Mouse (Mus musculus): ENCODE measurements at regions not wholly inside any gene's neighbourhood (a gene's known extent, or its start where the extent isn't known, plus 50 kb on each side); places are given as distances from the start of the nearest gene placed in this dataset.
A peak's percentile ranks its signal among the peaks of the same experiment; 100 is the strongest.

DNA sequence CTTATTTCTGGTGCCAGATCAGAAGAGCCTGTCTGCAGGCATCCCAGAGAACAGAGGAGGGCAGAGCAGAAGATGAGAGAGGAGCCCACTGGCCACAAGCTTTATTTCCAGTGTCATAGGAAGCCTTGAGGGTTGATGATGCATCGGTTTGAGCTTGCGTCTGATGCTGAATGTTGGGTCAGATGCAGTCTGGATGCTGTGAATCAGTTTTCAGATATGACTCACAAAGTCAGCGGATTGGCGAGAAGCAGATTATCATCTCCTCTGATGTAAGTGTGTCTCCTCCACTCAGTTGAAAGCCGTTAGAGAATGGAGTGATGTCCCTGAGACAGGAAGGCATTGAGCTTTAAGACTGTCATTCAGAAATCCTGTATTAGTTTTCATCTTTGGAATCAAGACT is 197.3 kb upstream of the Gm6793 start:
- peak; percentile 5 to 7 for DNase-seq (ENCODE audit: low spot score in 2 of 2)

DNA sequence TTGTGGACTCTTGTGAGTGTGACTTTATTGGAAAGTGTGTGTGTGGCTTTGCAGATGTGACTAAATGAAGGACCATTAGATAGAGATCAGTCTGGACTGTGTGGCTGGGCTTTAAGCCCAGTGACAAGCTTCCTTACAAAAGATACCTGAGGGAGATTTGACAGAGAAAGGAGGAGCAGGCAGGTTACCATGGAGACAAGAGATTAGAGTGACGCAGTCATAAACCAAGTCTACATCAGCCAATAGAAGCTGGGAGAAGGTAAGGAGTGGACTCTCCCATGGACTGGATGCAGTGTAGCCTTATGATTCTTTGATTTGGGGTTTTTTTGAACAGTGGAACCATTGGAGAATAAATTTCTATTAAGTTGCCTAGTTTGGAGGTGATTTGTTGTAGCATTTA is 181.6 kb upstream of the Gm6793 start:
- DNase-seq (ENCODE audit: low spot score in 2 of 2) = no peak

- no peak for DNase-seq (ENCODE audit: low spot score in 2 of 2)
Measured at GRCm38 (mm10) chr8:112195880-112196279, 181.0 kb upstream of the Gm6793 start.

- DNase-seq (ENCODE audit: low spot score in 2 of 2) = peak; percentile 38 to 52
Measured at GRCm38 (mm10) chr8:112191846-112192245, 177.0 kb upstream of the Gm6793 start.

- DNase-seq (ENCODE audit: low spot score in 2 of 2) = no peak
Measured at GRCm38 (mm10) chr8:112189698-112190097, 174.9 kb upstream of the Gm6793 start.

GRCm38 (mm10) chr8:112170184-112170583 is 155.3 kb upstream of the Gm6793 start:
- no peak for DNase-seq (ENCODE audit: low spot score in 2 of 2)

GRCm38 (mm10) chr8:112156656-112157055 is 141.8 kb upstream of the Gm6793 start:
- no peak for DNase-seq (ENCODE audit: low spot score in 2 of 2)

- DNase-seq (ENCODE audit: low spot score in 2 of 2) = peak; percentile 7 to 16
Measured at GRCm38 (mm10) chr8:112138924-112139323, 124.1 kb upstream of the Gm6793 start.

- DNase-seq (ENCODE audit: low spot score in 2 of 2) = no peak
Measured at GRCm38 (mm10) chr8:112130196-112130595, 115.4 kb upstream of the Gm6793 start.

- DNase-seq (ENCODE audit: low spot score in 2 of 2) = no peak
Measured at GRCm38 (mm10) chr8:112128833-112129518, 114.1 kb upstream of the Gm6793 start.

DNA sequence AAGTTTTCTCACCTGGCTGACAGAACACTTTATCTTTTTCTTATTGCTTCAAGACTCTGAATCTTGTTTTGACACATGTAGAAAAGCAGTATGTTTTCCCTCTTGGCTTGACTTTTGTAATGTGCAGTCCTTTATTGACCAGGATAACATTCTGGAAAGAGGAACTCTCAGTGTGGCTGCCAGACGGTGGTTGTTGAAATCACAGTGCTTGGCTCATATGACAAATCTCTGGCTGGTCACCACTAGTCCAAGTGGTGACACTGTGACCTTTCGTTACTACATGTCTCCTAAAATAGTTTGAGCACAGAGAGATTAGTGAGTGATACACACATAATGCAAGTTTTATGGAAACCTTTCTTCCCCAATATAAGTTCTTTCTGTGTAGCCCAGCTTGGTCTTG is 97.1 kb upstream of the Gm6793 start:
- no peak for DNase-seq (ENCODE audit: low spot score in 2 of 2)

DNA sequence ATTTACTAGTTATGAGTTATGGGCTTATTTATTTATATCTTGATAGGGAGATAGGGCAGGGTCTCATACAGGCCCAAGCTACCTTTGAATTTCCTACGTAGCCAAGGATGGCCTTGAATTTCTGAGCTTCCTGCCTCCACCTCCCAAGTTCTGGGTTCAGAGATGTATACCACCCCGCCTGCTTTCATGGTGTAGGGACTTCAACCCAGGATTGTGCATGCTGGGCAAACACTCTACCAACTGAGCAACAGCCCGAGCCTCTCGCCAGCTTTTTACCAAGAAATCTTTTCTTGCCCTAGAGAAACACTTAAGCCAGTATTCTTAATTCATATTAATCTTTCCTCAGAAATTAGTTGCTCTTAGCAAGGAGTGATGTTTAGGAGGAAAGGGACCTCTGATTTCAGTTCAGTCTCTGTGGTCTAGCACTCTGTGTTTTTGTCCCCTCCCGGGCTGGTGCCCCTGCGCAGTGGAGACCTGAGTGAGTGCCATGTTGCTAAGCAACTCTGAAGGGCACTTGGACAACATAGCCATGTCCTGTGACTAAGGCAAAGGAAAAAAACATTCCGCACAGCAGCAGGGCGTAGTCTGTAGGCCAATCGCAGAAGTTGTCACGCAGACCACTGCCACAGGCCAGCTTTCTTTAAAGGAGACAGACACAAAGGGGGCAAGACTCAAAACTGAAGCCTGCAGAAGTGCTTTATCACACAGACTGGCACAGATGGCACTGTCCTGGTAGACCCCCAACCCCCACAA is 83.2 kb upstream of the Gm6793 start:
- DNase-seq (ENCODE audit: low spot score in 2 of 2) = peak; percentile 43 to 44

- no peak for DNase-seq (ENCODE audit: low spot score in 2 of 2)
Measured at GRCm38 (mm10) chr8:112094881-112095280, 80.0 kb upstream of the Gm6793 start.

DNA sequence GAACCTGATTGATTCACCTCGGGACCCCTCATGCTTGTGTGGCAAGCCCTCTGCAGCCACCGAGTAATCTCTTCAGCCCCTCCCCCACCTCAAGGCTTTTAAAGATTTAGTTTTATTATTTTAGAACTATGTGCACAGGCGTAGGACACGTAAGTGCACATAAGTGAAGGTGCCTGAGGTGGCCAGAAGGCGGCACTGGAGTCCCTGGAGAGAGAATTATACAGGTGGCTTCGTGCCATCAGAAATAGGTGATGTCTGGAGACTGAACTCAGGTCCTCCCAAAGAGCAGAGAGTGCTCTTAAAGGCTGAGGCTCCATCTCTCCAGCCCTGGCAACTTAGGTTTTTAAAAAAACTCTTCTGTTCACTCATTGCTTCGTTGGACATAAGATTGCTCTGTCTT is 78.7 kb upstream of the Gm6793 start:
- DNase-seq (ENCODE audit: low spot score in 2 of 2) = no peak

DNA sequence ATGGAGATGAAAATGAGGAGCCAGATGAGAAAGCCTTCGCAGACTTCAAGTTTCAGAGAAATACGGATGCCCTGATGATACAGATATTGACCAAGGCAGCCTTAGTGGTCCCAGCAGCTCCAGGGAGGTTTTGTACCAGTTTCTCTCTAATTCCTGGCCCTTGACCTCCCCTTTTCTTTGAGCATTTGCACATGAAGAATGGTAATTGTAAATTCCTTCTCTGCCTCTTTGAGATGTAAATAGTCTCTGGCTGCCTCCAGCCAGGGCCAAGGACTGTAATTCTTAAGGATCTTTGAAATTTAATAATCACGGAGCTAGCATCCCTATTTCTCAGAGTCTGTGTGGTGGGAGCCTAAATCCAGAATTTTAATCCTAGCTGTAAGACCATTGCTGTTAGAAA is 78.0 kb upstream of the Gm6793 start:
- no peak for DNase-seq (ENCODE audit: low spot score in 2 of 2)

- peak in 1 of 2 experiments; percentile 13 for DNase-seq (ENCODE audit: low spot score in 2 of 2)
Measured at GRCm38 (mm10) chr8:112078621-112079020, 63.8 kb upstream of the Gm6793 start.

DNA sequence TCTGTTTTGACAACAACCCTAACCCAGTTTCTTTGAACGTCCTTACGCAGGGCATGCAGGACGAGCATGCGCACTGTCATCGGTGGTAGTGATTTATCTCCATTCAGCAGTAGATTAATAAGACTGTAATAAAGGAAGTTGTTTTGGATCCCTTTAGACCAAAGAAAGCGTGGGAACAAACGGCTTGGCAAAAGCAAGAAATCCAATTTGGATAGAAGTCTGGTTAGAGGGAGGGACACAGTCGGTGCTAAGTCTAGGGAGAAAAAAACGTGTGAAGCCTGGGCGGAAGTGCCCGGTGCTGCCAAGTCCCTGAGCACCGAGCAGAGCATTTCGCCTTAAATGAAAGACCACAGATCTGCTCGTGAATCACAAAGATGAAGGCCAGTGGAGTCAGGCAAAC is 57.4 kb upstream of the Gm6793 start:
- DNase-seq (ENCODE audit: low spot score in 2 of 2) = peak; percentile 11 to 20

- no peak for DNase-seq (ENCODE audit: low spot score in 2 of 2)
Measured at GRCm38 (mm10) chr8:112070251-112070650, 55.4 kb upstream of the Gm6793 start.
